Mouse (Mus musculus) lung, postnatal 25 days (tissue): ENCODE measurements around the gene Frmd4a.

Experiments
- DNase-seq: peaks from one replicate; pipeline ENCODE4 v3.0.0; 2022; ENCODE audit warnings: low spot score

Gene Frmd4a

DNA sequence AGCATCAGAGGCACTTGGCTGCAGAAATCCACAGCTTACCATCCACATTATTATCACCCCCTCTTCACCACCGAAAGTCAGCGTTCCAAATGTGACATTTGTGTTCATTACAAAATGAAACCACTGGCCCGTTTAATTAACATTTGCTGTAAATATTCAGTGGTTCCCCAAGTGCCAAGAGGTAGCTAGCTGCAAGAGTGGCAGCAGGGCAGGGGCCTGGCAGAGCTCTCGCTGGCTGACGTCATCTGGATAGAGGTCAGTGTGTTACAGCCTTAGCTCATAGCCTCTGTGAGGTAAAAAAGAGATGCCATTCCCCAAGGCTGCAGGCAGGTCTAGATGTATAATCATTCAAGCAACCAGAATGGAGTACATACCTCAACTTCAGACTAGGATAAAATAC is 473.3 kb downstream of the Frmd4a start:
- DNase-seq: no peak

- DNase-seq: peak; percentile 86
These were observed 475.3 kb downstream of the Frmd4a start for GRCm38 (mm10) chr2:4492485-4493481.

- no peak for DNase-seq
These were observed 477.0 kb downstream of the Frmd4a start for GRCm38 (mm10) chr2:4494478-4494877.

DNA sequence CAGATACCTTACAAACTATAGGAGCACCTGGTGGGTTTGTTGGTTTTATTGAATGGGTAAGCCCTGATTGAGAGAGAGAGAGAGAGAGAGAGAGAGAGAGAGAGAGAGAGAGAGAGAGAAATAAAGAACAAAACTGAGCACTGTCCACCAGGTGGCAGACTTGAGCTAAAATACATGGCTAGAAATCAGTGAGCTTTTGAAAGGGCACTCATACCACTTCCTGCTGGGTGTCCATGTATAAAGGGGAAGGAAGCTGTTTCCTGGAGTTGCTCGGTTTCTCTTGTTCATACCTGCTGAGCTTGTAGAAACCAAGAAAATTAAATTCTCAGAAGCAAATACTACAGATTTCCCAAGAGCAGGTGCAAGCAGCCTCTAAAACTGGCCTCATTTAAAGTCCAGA is 481.7 kb downstream of the Frmd4a start:
- DNase-seq: peak; percentile 73

- no peak for DNase-seq
These were observed 482.4 kb downstream of the Frmd4a start for GRCm38 (mm10) chr2:4499916-4500315.

GRCm38 (mm10) chr2:4501257-4502027 is 483.9 kb downstream of the Frmd4a start:
- peak; percentile 73 for DNase-seq

DNA sequence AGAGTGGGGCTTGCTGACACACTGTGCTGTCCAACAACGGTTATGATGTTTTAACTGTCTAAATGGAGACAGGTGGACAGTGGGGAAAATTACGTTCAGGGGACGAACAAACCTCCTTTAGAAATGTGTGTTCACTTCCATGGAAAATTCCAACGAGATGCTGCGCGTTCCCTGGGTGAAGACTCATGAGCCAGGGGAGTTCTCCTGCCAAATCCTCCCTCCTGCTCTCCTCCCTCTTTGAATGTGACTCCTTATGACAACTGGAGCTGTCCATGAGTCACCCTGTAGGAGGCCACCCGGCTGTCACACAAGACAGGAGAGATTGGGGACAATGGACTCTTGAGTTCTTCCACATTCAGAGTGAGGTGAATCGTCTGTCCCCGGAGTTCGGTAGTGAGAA is 486.9 kb downstream of the Frmd4a start:
- DNase-seq: no peak

- no peak for DNase-seq
These were observed 488.2 kb downstream of the Frmd4a start for GRCm38 (mm10) chr2:4505695-4506094.

DNA sequence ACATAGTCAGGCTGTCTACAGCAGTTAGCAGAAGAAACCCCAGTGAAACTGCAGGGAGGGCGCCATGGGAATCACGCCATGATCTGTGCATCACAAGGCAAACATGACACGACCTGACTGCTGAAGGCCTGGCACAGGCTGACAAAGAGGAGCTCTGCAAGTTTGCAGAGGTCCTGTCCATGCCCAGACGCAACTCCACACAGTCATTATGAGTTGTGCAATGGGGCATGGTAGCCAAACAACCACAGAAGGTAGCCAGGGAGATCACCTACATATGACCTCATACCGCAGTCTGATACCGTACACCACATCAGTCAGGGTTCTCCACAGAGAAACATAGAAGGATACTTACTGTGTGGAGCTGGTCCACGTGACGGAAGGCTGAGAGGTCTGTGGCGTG is 489.1 kb downstream of the Frmd4a start:
- no peak for DNase-seq

GRCm38 (mm10) chr2:4507887-4508615 is 490.5 kb downstream of the Frmd4a start:
- DNase-seq: no peak

GRCm38 (mm10) chr2:4508959-4509615 is 491.6 kb downstream of the Frmd4a start:
- DNase-seq: no peak

DNA sequence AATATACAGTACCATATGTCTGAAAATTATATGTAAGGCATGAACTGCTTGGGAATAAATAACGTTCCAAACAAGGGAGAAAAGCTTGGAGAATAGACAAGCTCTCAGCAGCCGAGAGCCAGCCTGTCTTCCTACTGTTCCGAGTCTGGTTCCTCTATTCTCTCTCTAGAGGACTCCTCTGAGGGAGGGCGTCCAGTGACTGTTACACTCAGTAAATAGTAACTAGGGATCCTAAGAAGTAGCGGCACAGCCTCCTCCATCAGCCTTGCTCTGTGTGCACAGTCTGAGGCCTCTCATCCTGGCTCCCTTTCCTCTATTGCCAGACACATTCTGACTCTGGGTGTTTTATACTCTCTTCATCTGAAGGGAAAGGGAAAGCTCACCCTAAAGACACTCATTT is 492.2 kb downstream of the Frmd4a start:
- DNase-seq: no peak

DNA sequence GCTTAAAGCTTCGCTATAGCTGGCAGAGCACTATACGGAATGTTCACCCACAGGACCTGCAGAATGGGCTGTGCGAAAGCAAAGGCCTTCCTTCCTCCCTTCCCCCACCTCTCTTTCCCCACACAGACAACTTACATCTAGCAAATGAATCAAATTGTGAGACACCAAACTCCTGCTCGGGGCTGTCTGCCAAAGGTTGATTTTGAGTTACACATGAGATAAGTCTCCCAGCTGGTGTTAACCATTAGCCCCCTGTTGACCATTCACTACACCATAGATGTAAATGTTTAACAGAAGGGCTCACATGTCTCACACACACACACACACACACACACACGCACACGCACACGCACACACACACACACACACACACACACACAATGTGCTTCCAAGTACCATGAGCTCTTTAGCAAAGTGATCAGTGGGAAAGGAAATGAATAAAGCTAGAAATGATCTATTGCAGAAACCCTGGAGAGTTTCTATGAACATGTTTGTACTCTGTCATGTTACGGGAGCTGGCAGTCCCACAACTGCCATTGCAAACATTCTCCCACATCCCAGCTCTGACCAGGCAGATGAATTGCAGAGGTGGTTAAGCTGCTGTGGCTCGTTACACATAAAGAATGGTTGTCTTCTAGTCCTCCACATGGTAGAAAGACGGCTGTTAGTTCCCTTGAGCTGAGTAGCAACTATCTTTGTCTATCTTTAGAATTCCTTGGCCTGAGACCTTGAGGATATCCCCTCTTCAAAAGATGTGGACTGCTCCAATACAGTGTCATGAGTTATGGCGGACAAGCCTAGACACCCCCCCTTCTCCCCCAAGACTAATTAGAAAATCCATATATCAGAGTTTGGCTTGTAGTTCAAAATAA is 492.9 kb downstream of the Frmd4a start:
- no peak for DNase-seq

DNA sequence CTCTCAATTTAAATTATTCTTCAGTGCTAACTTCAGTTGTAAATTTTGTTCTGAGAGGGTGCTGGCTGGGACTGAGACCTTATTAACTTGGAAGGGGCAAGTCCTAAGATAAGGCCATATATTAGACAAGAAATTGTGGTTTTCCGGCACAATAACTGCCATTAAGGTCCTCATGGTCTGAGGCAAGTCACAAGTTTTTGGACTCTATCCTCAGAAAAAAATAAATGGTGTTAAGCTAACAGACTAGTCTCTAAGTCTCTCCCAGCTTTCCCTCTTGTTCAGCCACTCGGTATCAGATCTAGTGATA is 493.5 kb downstream of the Frmd4a start:
- no peak for DNase-seq

DNA sequence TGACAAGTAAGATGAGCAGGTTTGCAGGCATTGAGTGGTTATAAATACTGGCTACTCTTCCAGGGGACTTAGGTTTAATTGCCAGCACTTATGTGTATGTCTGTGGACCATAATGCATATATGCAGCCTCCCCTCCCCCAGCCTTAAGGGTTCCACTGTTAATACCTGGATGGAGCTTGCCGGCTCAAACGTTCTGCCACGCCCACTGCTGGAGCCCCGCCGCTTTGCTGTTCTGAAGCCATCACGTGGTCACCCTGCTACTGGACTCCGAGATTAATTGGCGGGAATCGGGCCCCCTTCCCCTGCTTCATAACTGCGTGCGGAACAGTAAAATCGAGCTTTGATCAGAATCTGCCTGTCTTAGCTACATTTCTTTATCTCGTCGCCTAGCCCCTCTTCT is 495.1 kb downstream of the Frmd4a start:
- DNase-seq: no peak

DNA sequence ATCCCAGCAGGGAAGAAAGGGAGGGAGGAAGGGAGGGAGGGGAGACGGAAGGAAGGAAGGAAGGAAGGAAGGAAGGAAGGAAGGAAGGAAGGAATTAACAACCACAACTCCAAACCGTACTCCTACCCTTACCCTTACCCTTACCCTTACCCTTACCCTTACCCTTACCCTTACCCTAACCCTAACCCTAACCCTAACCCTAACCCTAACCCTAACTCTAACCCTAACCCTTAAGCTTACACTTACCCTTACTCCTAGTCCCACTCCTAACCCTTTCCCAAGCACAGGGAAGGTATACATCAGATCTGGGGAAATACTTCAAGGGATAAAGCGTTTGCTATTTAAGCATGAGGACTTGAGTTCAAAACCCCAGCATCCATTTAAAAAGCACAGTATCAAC is 498.4 kb downstream of the Frmd4a start:
- no peak for DNase-seq

- no peak for DNase-seq
These were observed 499.5 kb downstream of the Frmd4a start for GRCm38 (mm10) chr2:4516819-4517552.

GRCm38 (mm10) chr2:4517553-4518125 is 500.1 kb downstream of the Frmd4a start:
- peak; percentile 57 for DNase-seq

- DNase-seq: no peak
These were observed 501.0 kb downstream of the Frmd4a start for GRCm38 (mm10) chr2:4518549-4518948.
